Mouse (Mus musculus) midbrain, embryonic 13.5 days (tissue): ENCODE measurements at regions not wholly inside any gene's neighbourhood (a gene's known extent, or its start where the extent isn't known, plus 50 kb on each side); places are given as distances from the start of the nearest gene placed in this dataset.
A peak's percentile ranks its signal among the peaks of the same experiment; 100 is the strongest.

Experiments used
- ATAC-seq: fragments of 200-750 bp; cut with Nextera tagmentation; 2 replicates; pipeline ENCODE4 v1.8.0; 2017; ENCODE audit warnings: mild to moderate bottlenecking, moderate TSS enrichment, moderate library complexity
- H3K27ac ChIP-seq: fragments of 300-500 bp; sonication (generic); 2 replicates; pipeline ENCODE4 v1.5.1; 2015; ENCODE audit warnings: inconsistent platforms, mild to moderate bottlenecking, moderate library complexity
- H3K27me3 ChIP-seq: fragments of 300-500 bp; sonication (generic); 2 replicates; pipeline ENCODE4 v1.6.1; 2015; ENCODE audit warnings: mild to moderate bottlenecking, inconsistent platforms
- H3K36me3 ChIP-seq: fragments of 300-500 bp; sonication (generic); 2 replicates; pipeline ENCODE4 v1.6.1; 2015; ENCODE audit warnings: mild to moderate bottlenecking, inconsistent platforms
- H3K4me1 ChIP-seq: fragments of 300-500 bp; sonication (generic); replicated peaks from 2 replicates; pipeline ENCODE4 v1.6.1; 2015; ENCODE audit warnings: inconsistent platforms
- H3K4me2 ChIP-seq: fragments of 300-500 bp; sonication (generic); replicated peaks from 2 replicates; pipeline ENCODE4 v1.6.1; 2015; ENCODE audit warnings: moderate library complexity, mild to moderate bottlenecking, inconsistent platforms
- H3K4me3 ChIP-seq: fragments of 300-500 bp; sonication (generic); replicated peaks from 2 replicates; pipeline ENCODE4 v1.5.1; 2015; ENCODE audit warnings: mild to moderate bottlenecking, inconsistent platforms
- H3K9ac ChIP-seq: fragments of 300-500 bp; sonication (generic); replicated peaks from 2 replicates; pipeline ENCODE4 v1.6.1; 2015; ENCODE audit warnings: mild to moderate bottlenecking, inconsistent platforms
- H3K9me3 ChIP-seq: fragments of 300-500 bp; sonication (generic); 2 replicates; pipeline ENCODE4 v1.6.1; 2016; ENCODE audit warnings: mild to moderate bottlenecking, inconsistent platforms
- WGBS: fragments of 180-500 bp; shearing (Covaris S2); methylation state at CpG from one replicate; pipeline ENCODE4 v1.1.7; 2015; 5-methylcytosine and 5-hydroxymethylcytosine counted together

DNA sequence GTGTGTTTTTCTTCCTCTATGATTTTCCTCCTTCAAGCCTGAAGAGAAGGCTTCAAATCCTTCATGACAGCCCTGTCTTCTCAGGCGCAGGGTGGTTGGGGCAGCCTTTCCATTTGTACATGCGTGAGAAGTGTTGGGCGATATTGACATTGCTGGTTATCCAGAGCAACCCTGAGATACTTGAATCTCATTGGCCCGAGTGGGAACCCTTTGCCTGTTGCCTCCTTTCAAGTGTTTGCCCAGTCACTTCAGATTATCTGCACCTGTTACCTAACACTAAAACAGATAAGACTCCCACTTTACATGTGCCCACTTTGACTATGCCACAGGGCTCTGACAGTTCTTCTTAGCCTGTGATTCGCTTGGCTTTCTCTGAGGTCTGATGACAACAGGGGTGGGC lies 258.3 kb downstream of the Sox2 start:
- ATAC-seq, result no peak
- no peaks in the 10 kb centered on the region for H3K9me3 ChIP-seq
- no peaks in the 10 kb centered on the region for H3K4me1 ChIP-seq
- H3K4me2 ChIP-seq, result no peak overlapping the region
- no peak overlapping the region for H3K9ac ChIP-seq
- no peak overlapping the region for H3K4me3 ChIP-seq
- 89% methylated on average over 5 of the region's 5 CpGs for whole genome bisulfite sequencing
- H3K27me3 ChIP-seq, result no peaks in the 10 kb centered on the region
- H3K27ac ChIP-seq, result no peak overlapping the region
- no peaks in the 10 kb centered on the region for H3K36me3 ChIP-seq

DNA sequence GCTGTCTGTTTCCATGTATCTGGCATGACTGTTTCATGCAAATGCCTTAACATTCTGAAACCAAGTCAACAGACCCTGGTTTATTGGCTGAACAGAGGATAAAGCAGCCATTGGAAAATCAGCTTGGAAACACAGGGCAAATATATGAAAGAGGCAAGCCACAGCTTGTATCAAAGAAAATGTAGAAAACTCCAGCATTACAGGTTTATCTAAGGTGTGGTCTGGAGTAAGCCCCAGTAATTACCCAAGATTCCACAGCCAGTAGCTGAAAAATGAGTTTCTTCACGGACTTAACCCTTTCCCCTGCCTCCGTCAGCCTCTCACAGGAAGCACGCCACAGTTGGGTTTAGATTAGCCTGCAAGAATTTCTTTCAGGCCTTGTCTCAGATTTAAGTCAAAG lies 259.1 kb downstream of the Sox2 start:
- H3K4me2 ChIP-seq, result no peak overlapping the region
- no peak overlapping the region for H3K4me3 ChIP-seq
- no peak overlapping the region for H3K27ac ChIP-seq
- ATAC-seq, result no peak
- H3K9me3 ChIP-seq, result no peaks in the 10 kb centered on the region
- H3K9ac ChIP-seq, result no peak overlapping the region
- H3K36me3 ChIP-seq, result no peaks in the 10 kb centered on the region
- H3K4me1 ChIP-seq, result no peaks in the 10 kb centered on the region
- no peaks in the 10 kb centered on the region for H3K27me3 ChIP-seq
- 89% methylated on average over 3 of the region's 3 CpGs for WGBS

DNA sequence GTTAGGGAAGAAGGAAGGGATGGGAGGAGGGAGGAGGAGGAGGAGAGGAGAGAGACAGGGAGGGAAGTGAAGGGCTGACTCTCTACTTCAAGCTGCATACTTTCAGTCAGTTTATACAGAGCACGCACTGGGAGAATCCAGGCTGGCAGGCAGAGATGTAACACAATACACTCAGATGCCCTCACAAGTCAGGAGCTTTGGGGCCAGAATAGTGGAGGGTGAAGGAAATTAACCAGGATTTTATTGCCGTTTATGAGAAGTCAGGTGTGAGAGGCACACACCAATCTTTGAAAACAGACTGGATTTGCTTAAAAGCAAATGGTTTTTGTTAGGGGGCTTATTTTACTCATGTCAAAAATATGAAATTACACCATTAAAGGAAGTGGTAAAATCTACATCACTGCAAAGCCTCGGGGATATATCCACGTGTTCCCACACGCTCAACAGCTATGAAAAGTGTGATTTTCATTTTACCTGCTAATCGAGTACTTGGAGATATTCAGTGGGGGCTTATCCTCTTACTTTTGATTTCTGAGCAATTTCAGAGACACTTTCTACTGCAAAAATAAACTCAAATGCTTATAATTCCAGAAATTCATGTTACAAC lies 268.2 kb downstream of the Sox2 start:
- ATAC-seq, result no peak
- WGBS, result 58% methylated on average over 6 of the region's 6 CpGs
- no peak overlapping the region for H3K4me3 ChIP-seq

GRCm38 (mm10) chr3:34920497-34920896 lies 270.3 kb downstream of the Sox2 start:
- WGBS, result 82% methylated on average over 5 of the region's 5 CpGs
- Histone ChIP-seq H3K36me3 (no peaks in the 10 kb centered on the region), H3K9ac (no peak overlapping the region), H3K4me3 (no peak overlapping the region), H3K27ac (no peak overlapping the region), H3K9me3 (no peaks in the 10 kb centered on the region), H3K27me3 (no peaks in the 10 kb centered on the region), H3K4me2 (no peak overlapping the region), H3K4me1 (no peaks in the 10 kb centered on the region)
- ATAC-seq, result no peak

More for the DNA sequence above, 268.2 kb downstream of the Sox2 start:
- no peaks in the 10 kb centered on the region for H3K36me3 ChIP-seq
- H3K9ac ChIP-seq, result no peak overlapping the region
- no peaks in the 10 kb centered on the region for H3K27me3 ChIP-seq
- no peak overlapping the region for H3K27ac ChIP-seq
- H3K4me1 ChIP-seq, result no peaks in the 10 kb centered on the region
- no peaks in the 10 kb centered on the region for H3K9me3 ChIP-seq
- no peak overlapping the region for H3K4me2 ChIP-seq

GRCm38 (mm10) chr3:34949867-34950266 lies 299.7 kb downstream of the Sox2 start:
- peak; percentile 82 for ATAC-seq
- H3K36me3 ChIP-seq, result no peaks in the 10 kb centered on the region
- H3K27ac ChIP-seq, result peak overlapping the region; percentile 44; the same call in 1 of the 2 replicates
- no peak overlapping the region for H3K4me3 ChIP-seq
- peaks cover 7% of the 10 kb centered on the region for H3K4me1 ChIP-seq
- no peaks in the 10 kb centered on the region for H3K27me3 ChIP-seq
- no peak overlapping the region for H3K9ac ChIP-seq
- no peak overlapping the region for H3K4me2 ChIP-seq
- H3K9me3 ChIP-seq, result no peaks in the 10 kb centered on the region
- 29% methylated on average over 3 of the region's 3 CpGs for WGBS

DNA sequence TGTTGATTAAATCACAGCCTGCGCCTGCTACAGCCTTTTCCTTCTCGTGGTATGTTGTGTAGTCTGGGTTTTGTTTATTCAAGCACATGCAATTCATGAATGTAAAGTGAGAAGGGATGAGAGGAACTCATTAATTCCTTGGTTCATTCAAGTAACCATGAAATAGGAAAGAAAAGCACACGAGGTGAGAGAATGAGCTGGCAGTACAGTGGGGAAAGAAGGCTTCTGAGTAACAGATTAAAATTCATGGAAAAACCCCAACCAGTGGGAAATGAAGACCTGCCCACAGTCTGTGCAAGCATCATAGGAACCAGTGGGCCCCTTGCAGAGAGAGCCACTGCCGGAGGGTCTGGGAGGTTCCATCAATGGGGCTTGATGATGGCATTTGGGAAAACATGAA lies 306.0 kb downstream of the Sox2 start:
- no peaks in the 10 kb centered on the region for H3K27me3 ChIP-seq
- 32% methylated on average over 4 of the region's 4 CpGs for WGBS
- no peak for ATAC-seq
- no peak overlapping the region for H3K4me2 ChIP-seq
- H3K4me1 ChIP-seq, result peaks cover 17% of the 10 kb centered on the region
- H3K36me3 ChIP-seq, result no peaks in the 10 kb centered on the region
- H3K9me3 ChIP-seq, result no peaks in the 10 kb centered on the region
- H3K4me3 ChIP-seq, result no peak overlapping the region
- H3K27ac ChIP-seq, result no peak overlapping the region
- H3K9ac ChIP-seq, result no peak overlapping the region

DNA sequence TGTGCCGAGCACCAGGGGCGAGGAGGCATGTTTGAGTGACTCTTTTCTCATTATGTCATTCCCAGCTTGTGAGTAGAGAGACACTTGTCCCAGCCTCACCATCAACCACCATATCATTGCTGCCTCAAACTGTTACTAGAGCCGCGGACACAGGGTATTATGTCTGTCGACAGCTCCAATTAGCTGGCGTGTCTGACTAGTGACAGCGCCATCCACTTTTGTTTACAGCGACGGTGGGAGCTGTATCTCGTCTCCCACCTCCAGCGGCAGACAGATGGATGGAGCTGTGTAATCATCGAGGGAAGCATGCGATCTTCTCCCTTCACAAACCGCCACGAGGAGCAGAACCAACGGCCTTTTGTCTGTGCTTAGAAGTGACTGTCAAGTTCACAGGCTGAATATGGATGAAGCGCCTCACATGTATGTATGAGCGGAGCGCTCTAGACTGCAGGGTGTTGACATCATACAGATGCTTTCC lies 308.9 kb downstream of the Sox2 start:
- peak overlapping the region; percentile 41 for H3K4me2 ChIP-seq
- no peaks in the 10 kb centered on the region for H3K27me3 ChIP-seq
- no peak overlapping the region for H3K9ac ChIP-seq
- peak; percentile 79 for ATAC-seq
- peaks cover 26% of the 10 kb centered on the region for H3K4me1 ChIP-seq
- WGBS, result 49% methylated on average over 19 of the region's 19 CpGs
- H3K9me3 ChIP-seq, result no peaks in the 10 kb centered on the region
- H3K4me3 ChIP-seq, result peak overlapping the region; percentile 11; the same call in 1 of the 2 replicates
- peak overlapping the region; percentile 35; the same call in 1 of the 2 replicates for H3K27ac ChIP-seq
- no peaks in the 10 kb centered on the region for H3K36me3 ChIP-seq

DNA sequence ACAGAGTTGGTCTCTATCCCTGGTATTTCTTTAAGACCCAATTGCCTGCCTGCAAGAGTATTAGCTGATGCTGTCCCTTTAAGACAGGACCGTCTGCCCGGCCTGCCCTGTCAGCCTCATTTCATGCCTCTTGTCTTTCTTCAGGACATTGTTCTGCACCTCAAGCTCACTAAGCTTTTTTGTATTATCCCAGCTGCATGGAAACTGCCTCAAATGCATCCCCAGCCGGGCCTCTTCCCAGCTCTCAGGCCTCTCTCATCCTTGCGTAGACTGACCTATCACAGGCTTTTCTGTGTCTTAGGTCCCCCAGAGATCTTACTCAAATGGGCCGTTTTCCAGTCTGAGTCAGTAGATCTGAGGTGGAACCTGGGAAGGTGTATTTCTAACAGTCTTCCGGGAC lies 316.2 kb downstream of the Sox2 start:
- Histone ChIP-seq H3K4me3 (no peak overlapping the region), H3K4me1 (peaks cover 29% of the 10 kb centered on the region), H3K27me3 (no peaks in the 10 kb centered on the region), H3K36me3 (no peaks in the 10 kb centered on the region), H3K4me2 (no peak overlapping the region), H3K27ac (peak overlapping the region; percentile 52), H3K9me3 (no peaks in the 10 kb centered on the region), H3K9ac (no peak overlapping the region)
- peak; percentile 82 for ATAC-seq
- WGBS, result 6% methylated on average over 6 of the region's 6 CpGs

GRCm38 (mm10) chr3:34967911-34968310 lies 317.7 kb downstream of the Sox2 start:
- Histone ChIP-seq H3K4me3 (no peak overlapping the region), H3K9ac (no peak overlapping the region), H3K9me3 (no peaks in the 10 kb centered on the region), H3K36me3 (no peaks in the 10 kb centered on the region), H3K4me2 (no peak overlapping the region), H3K27me3 (no peaks in the 10 kb centered on the region), H3K4me1 (peaks cover 27% of the 10 kb centered on the region), H3K27ac (no peak overlapping the region)
- ATAC-seq, result no peak
- WGBS, result 74% methylated on average over 2 of the region's 2 CpGs

DNA sequence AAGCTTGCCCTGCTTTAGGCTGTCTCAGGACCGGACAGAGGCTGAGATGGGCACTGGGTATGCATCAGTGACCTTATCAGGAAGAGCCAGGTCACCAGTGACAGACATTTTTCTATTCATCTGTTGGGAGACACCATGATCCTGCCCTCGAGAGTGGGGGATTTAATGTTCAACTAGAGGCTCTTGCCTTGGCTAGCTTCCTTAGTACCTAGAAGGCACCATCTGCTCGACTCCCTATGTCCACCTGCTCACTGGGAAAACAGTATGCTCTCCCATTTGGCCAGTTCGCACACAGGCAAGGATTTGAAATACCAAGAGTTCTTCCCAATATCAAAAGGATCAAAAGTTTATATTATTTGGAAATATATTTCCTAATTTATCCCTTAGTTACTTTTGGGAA lies 321.3 kb downstream of the Sox2 start:
- no peak for ATAC-seq
- H3K9me3 ChIP-seq, result no peaks in the 10 kb centered on the region
- 86% methylated on average over 4 of the region's 4 CpGs for WGBS

GRCm38 (mm10) chr3:34974371-34974770 lies 324.2 kb downstream of the Sox2 start:
- no peak for ATAC-seq
- WGBS, result 72% methylated on average over 7 of the region's 7 CpGs
- H3K4me2 ChIP-seq, result no peak overlapping the region

More for the DNA sequence above, 321.3 kb downstream of the Sox2 start:
- H3K27me3 ChIP-seq, result no peaks in the 10 kb centered on the region
- no peak overlapping the region for H3K4me2 ChIP-seq
- H3K36me3 ChIP-seq, result no peaks in the 10 kb centered on the region
- no peak overlapping the region for H3K27ac ChIP-seq
- H3K4me3 ChIP-seq, result no peak overlapping the region
- H3K9ac ChIP-seq, result no peak overlapping the region
- peaks cover 13% of the 10 kb centered on the region for H3K4me1 ChIP-seq

More at GRCm38 (mm10) chr3:34974371-34974770, 324.2 kb downstream of the Sox2 start:
- no peaks in the 10 kb centered on the region for H3K9me3 ChIP-seq
- H3K36me3 ChIP-seq, result no peaks in the 10 kb centered on the region
- 0 out of 2 replicates have a peak, but pooled peaks cover 5% of the 10 kb centered on the region for H3K4me1 ChIP-seq
- no peak overlapping the region for H3K9ac ChIP-seq
- H3K4me3 ChIP-seq, result no peak overlapping the region
- no peak overlapping the region for H3K27ac ChIP-seq
- no peaks in the 10 kb centered on the region for H3K27me3 ChIP-seq
